Mouse (Mus musculus) erythroblast, embryonic 14.5 days (primary cell): Measurements from ENCODE around the gene Flnb. TPM values are rescaled to one million over a fixed set of nuclear protein-coding genes. Genes with fewer than 3 reads are reported as not detected.

Experiments used
- H3K27me3 ChIP-seq: 2 replicates; pipeline ENCODE4 v1.6.1; 2012; ENCODE audit warnings: inconsistent platforms; ENCODE audit not compliant: control insufficient read depth
- H3K36me3 ChIP-seq: 2 replicates; pipeline ENCODE4 v1.6.1; 2012; ENCODE audit warnings: mild to moderate bottlenecking, inconsistent platforms; ENCODE audit not compliant: control insufficient read depth
- H3K4me1 ChIP-seq: 2 replicates; pipeline ENCODE4 v1.6.1; 2012; ENCODE audit warnings: inconsistent platforms; ENCODE audit not compliant: control insufficient read depth
- H3K4me3 ChIP-seq: replicated peaks from 2 replicates; pipeline ENCODE3; 2012; ENCODE audit warnings: moderate library complexity, mild to moderate bottlenecking, inconsistent platforms
- H3K9me3 ChIP-seq: 2 replicates; pipeline ENCODE4 v1.6.1; 2012; ENCODE audit warnings: low read length, inconsistent platforms, mixed read lengths; ENCODE audit not compliant: control insufficient read depth
- GATA1 ChIP-seq: IDR thresholded peaks from 2 replicates; pipeline ENCODE4 v1.6.1; 2012; ENCODE audit warnings: low read length, inconsistent platforms, mixed read lengths
- TAL1 ChIP-seq: IDR thresholded peaks from 3 replicates; pipeline ENCODE4 v1.6.1; 2012; ENCODE audit warnings: low read length, inconsistent platforms, mixed read lengths
- polyA plus RNA-seq: library from polyadenylated mRNA; stranded (reverse); fragments of >175 nt; gene quantifications from 2 replicates; pipeline ENCODE4 v1.2.3, GENCODE M21; 2012

Flnb gene
- polyA plus RNA-seq, 1 experiment = 0.02 TPM

GRCm38 (mm10) chr14:7884841-7885240 lies 67.1 kb downstream of the Flnb start:
- no peak for TF ChIP-seq TAL1
- H3K4me1 ChIP-seq = no peaks in the 10 kb centered on the region
- no peak overlapping the region for H3K4me3 ChIP-seq
- no peaks in the 10 kb centered on the region; the same call in 1 of the 2 replicates for H3K36me3 ChIP-seq
- H3K27me3 ChIP-seq = no peaks in the 10 kb centered on the region
- no peaks in the 10 kb centered on the region for H3K9me3 ChIP-seq

DNA sequence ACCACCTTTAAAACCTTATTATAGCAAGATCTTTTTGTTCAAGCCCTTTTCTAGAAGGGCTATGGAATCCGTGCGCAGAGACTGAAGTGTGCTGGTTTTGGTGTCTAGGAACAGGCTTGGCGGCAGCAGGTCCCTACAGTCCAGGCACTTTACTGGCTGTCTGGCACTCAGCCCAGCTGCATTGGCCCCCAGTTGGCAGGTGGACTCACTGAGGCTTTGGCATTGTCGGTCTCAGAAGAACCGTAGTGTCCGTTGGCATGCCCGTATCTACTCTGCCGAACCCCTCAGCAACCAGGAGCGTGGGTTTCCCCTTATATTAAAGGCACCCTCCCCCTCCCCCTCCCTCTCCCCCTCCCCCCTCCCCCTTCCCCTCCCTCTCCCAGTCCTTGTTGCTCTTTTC lies 67.8 kb downstream of the Flnb start:
- Histone ChIP-seq H3K4me3 (no peak overlapping the region), H3K4me1 (no peaks in the 10 kb centered on the region), H3K36me3 (no peaks in the 10 kb centered on the region; the same call in 1 of the 2 replicates), H3K27me3 (no peaks in the 10 kb centered on the region), H3K9me3 (no peaks in the 10 kb centered on the region)
- no peak for TF ChIP-seq GATA1
- no peak for TF ChIP-seq TAL1

DNA sequence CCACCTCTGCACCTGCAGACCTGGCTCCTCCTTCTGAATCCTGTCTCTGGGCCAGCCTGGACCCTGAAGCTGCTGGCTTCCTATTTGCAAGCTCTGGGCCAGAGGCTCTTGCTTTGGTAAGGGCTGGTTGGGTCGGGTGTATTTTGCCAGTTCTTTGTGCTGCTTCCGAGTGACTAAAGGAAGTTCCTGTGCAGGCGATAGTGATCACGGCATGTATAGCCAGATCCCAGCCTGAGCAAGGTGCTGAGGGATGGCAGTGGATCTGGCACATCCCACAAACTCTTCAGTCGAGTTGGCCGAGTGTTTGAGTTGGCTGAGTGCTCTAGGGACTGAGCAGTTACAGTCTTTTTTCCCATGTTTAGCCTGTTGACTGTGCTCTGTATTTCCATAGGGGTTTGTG lies 68.3 kb downstream of the Flnb start:
- no peaks in the 10 kb centered on the region for H3K4me1 ChIP-seq
- no peak overlapping the region for H3K4me3 ChIP-seq
- H3K9me3 ChIP-seq = no peaks in the 10 kb centered on the region
- H3K36me3 ChIP-seq = no peaks in the 10 kb centered on the region; the same call in 1 of the 2 replicates
- H3K27me3 ChIP-seq = no peaks in the 10 kb centered on the region
- no peak for TF ChIP-seq TAL1
- no peak for TF ChIP-seq GATA1

DNA sequence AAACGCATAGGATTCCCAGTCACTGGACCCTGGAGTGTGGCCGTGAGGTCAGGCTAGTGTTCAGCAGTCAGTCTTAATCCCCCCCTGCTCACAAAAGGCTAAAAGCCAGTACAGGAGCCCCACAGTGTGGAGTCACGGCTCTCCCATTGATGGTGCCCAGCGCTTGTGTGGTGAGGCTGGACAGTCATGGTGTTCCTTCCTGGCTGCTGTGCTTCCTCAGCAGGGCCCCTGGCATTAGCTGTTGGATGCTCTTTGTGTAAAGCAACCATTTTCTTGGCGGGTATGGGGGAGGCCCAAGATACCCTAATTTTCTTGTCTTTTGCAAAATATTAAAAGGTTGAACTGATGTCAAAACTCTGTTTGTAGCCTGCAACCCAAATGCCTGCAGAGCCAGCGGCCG lies 69.4 kb downstream of the Flnb start:
- TF ChIP-seq TAL1 (no peak), GATA1 (no peak)
- Histone ChIP-seq H3K4me3 (no peak overlapping the region), H3K36me3 (no peaks in the 10 kb centered on the region; the same call in 1 of the 2 replicates), H3K9me3 (no peaks in the 10 kb centered on the region), H3K27me3 (no peaks in the 10 kb centered on the region), H3K4me1 (no peaks in the 10 kb centered on the region)

DNA sequence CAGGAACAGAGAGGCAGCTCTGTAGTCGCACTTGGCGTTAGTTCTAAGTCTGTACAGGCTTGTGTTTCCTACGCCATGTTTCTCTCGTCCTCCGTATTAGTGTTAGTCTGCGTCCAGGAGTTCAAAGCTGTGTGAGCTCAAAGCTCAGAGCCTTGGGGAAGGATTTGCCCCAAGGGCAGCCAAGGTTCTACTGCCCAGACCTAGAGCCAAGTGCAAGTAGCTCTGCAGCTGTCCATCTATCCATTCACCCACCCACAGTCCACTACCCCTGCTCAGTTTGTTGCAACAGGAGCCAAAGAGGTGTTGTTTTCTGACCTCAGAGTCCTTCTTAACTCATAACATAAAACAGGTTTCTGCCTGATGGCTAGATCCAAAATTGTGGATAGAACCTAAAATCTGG lies 70.5 kb downstream of the Flnb start:
- TF ChIP-seq TAL1 (no peak), GATA1 (no peak)
- H3K4me3 ChIP-seq = no peak overlapping the region
- no peaks in the 10 kb centered on the region for H3K9me3 ChIP-seq
- no peaks in the 10 kb centered on the region for H3K27me3 ChIP-seq
- no peaks in the 10 kb centered on the region; the same call in 1 of the 2 replicates for H3K36me3 ChIP-seq
- H3K4me1 ChIP-seq = no peaks in the 10 kb centered on the region

- no peaks in the 10 kb centered on the region; the same call in 1 of the 2 replicates for H3K36me3 ChIP-seq
- no peak for TF ChIP-seq TAL1
- no peak for TF ChIP-seq GATA1
- H3K27me3 ChIP-seq = no peaks in the 10 kb centered on the region
- no peaks in the 10 kb centered on the region for H3K9me3 ChIP-seq
- H3K4me1 ChIP-seq = no peaks in the 10 kb centered on the region
- no peak overlapping the region for H3K4me3 ChIP-seq
Measured at GRCm38 (mm10) chr14:7888811-7889651, 71.3 kb downstream of the Flnb start.

DNA sequence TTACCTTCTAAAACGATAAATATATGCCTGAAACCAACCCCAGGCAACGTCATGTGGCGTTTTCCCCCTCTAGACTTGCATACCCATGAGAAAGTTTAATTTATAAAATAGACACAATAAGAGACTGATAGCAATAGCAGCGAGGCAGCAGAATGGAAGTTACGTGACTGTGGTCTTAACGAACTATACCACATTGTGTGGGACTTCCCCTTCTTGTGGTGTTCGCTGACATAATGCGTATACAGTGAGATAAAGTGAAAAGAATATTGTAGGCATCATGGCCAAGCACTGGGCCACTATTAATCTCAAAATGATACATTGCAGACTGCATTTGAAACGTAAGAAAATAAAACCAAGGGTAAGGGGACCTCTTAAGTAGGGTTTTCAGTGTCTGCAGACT lies 72.1 kb downstream of the Flnb start:
- no peak for TF ChIP-seq TAL1
- TF ChIP-seq GATA1 = no peak
- Histone ChIP-seq H3K9me3 (no peaks in the 10 kb centered on the region), H3K36me3 (no peaks in the 10 kb centered on the region; the same call in 1 of the 2 replicates), H3K4me3 (no peak overlapping the region), H3K27me3 (no peaks in the 10 kb centered on the region), H3K4me1 (no peaks in the 10 kb centered on the region)

GRCm38 (mm10) chr14:7891401-7891800 lies 73.6 kb downstream of the Flnb start:
- Histone ChIP-seq H3K4me3 (no peak overlapping the region), H3K27me3 (no peaks in the 10 kb centered on the region), H3K36me3 (peaks cover 2% of the 10 kb centered on the region; the same call in 1 of the 2 replicates), H3K9me3 (no peaks in the 10 kb centered on the region), H3K4me1 (no peaks in the 10 kb centered on the region)
- TF ChIP-seq TAL1 (no peak), GATA1 (no peak)

- Histone ChIP-seq H3K36me3 (peaks cover 3% of the 10 kb centered on the region; the same call in 1 of the 2 replicates), H3K9me3 (no peaks in the 10 kb centered on the region), H3K4me1 (no peaks in the 10 kb centered on the region), H3K27me3 (no peaks in the 10 kb centered on the region), H3K4me3 (no peak overlapping the region)
- no peak for TF ChIP-seq TAL1
- TF ChIP-seq GATA1 = no peak
Measured at GRCm38 (mm10) chr14:7896126-7896525, 78.4 kb downstream of the Flnb start.
